Mouse (Mus musculus) T-helper 17 cell (primary cell): ENCODE measurements around the gene Gm20388.

Experiments used
- in situ Hi-C, 2 experiments: fragments of 300-600 bp; cut with MboI, MseI; formaldehyde crosslinking; loops; 1 replicate in 1 of 2; 2 replicates in 1 of 2; pipeline ENCODE4 v1.15.1; 2025; ENCODE audit warnings: high pct_unique_total_duplicates in 2 of 2

Gm20388 gene

GRCm38 (mm10) chr8:122794175-122794454 is 2883.5 kb downstream of the Gm20388 start:
- in situ Hi-C loops = no loop called here

GRCm38 (mm10) chr8:122803906-122804761 is 2893.5 kb downstream of the Gm20388 start:
- in situ Hi-C loops = no loop called here

GRCm38 (mm10) chr8:122805349-122805748 is 2894.7 kb downstream of the Gm20388 start:
- in situ Hi-C loops = no loop called here

DNA sequence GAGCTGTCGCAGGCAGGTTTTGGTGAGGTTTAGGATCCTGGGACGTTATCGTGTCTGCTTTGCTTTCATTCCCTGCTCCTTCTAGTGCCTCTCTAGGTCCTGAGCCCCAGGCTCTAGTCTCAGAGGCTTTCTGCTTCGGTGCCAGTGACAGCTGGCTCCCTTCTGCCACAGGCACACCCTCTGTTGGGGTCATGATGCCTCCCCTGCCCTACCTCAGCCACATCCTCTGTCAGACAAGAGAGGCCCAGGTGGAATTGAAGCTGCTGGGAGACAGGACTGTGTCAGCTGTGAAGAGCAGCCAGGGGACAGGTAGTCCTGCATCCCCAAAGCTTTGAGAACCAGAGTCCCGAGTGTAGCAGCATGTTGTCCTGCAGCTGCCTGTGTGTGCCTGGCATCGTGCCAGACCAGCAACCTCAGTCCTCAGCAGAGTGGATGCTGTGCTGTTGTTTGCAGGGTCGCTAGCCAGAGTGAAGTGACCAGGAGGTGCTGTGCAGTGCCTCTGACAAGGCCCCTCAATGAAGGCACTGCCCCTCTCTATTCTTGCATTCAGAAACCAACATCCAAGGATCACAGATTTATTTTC is 2896.4 kb downstream of the Gm20388 start:
- in situ Hi-C loops = no loop called here

DNA sequence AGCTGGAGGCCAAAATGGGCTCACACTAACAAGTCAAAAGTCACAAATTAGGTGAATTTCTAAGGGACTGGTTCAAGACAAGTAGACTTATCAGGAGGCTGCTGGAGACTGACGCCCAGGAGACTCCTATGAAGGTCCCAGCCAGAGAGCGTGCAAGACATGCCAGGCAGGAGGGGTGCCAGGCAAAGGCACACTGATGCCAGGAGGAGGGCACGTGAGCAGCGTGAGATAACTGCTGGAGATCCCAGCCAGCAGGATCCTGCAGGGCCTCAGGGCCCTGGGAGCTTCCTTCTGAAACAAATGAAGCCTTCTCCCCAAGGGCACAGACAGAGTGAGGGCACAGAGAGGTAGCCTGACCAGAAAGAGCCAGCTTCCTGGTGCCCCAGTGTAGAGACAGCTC is 2897.3 kb downstream of the Gm20388 start:
- in situ Hi-C loops = no loop called here

- in situ Hi-C loops = loop anchor here in 1 of 2 experiments (10.0 kb wide), 1 partner anchor 286 kb away; no protein-coding TSS in a partner anchor
Observed at GRCm38 (mm10) chr8:122810376-122810775, 2899.7 kb downstream of the Gm20388 start.

- in situ Hi-C loops = loop anchor here in 1 of 2 experiments (10.0 kb wide), 1 partner anchor 287 kb away; no protein-coding TSS in a partner anchor
Observed at GRCm38 (mm10) chr8:122811870-122812494, 2901.3 kb downstream of the Gm20388 start.

DNA sequence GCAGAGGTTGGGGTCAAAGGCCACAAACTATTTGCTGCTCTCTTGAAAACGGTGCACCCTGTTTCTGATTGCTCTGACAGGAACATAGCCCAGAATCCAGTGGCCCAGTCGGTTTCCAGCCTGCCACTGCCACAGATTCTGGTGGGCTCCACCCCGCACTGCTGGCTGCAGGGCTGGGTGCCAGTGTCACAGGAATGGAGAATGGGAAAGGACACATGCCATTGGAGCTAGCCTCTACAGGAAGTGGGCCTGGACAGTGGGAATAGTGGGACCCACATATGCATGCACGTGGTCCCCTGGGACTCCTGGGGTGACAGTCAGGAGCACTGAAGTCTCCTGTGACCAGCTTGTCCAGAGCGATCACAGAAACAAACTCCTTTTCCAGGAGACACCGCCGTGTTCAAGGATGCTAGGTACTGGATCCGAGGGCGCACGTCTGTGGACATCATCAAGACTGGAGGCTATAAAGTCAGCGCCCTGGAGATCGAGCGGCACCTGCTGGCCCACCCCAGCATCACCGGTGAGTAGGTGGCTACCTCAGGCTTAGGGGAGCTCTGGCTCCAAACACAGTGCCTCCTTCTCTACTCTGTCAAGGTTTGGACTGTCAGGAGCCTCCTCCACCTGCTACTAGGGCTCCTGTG is 2902.1 kb downstream of the Gm20388 start:
- in situ Hi-C loops = loop anchor here in 1 of 2 experiments (10.0 kb wide), 1 partner anchor 288 kb away; no protein-coding TSS in a partner anchor

DNA sequence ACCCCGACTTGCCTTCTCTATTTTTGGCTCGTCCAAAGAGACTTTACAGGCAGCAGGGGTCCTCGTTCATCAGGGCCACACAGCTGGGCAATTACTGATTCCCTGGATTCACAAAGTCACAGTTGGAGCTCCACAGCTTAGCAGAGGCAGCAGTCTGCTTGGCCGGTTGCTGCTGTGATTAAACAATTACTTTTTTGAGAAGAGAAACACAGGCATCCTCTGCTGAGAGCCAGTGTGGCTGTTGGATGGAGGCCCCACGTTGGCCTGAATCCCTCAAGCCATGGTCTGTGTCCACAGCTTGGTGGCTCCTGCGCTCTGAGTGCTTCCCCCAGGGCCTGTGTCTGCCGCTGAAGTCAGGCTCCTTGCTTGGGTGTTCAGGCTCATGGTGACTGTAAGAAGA is 2904.0 kb downstream of the Gm20388 start:
- in situ Hi-C loops = loop anchor here in 1 of 2 experiments (10.0 kb wide), 1 partner anchor 290 kb away; no protein-coding TSS in a partner anchor

DNA sequence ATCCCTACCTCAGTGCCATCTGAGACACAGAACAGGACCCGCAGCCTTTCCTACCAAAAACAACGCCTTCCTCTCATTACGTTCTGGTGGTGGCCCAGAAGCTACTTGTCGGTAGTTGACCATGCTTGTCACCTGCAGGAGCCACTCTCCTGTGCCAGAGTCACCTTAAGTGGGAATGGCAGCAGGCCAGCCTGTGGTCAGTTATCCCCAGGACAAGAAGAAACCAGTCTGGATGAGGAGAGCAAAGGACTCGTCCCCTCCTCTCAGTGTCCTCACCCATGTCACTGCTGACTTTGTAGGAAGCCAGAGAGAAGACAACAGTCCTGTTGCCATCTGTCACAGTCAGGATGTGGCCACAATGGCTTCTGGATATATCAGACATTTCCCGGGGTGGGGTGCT is 2906.3 kb downstream of the Gm20388 start:
- in situ Hi-C loops = loop anchor here in 1 of 2 experiments (10.0 kb wide), 1 partner anchor 292 kb away; no protein-coding TSS in a partner anchor

DNA sequence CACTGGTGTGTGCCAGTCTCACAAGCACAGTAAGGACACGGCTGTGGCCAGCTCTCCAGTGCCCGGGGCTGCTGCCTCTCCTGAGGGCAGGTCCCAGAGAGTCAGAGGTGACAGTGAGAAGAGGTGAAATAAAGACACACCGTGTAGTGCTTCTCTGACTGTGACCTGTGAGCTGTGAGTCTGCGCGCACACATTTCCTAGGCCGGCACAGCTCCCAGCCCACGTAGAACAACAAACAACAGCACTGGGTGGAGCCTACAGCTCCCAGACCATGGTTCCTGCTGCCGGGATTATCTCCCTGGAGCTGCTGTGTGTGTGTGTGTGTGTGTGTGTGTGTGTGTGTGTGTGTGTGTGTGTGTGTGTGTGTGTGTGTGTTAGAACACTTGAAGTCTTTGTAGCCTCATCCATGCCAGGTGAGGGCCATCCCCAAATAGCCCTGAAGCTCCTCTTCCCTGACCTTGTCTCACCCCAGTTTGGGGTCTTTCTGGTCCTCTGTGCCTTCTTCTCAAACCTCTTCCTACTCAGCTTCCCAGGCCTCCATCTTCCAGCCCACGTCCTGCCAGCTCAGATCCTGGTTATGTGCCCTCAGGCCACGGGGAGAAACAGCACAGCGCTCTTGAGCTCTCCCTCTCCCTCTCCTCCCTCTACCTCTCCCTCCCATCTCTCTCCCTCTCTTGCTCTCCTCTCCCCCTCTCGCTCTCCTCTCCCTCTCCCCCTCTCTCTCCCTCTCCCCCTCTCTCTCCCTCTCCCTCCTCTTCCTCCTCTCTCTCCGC is 2907.3 kb downstream of the Gm20388 start:
- in situ Hi-C loops = loop anchor here in 1 of 2 experiments (10.0 kb wide), 1 partner anchor 293 kb away; no protein-coding TSS in a partner anchor

- in situ Hi-C loops = loop anchor here in 1 of 2 experiments (10.0 kb wide), 1 partner anchor 295 kb away; no protein-coding TSS in a partner anchor
Observed at GRCm38 (mm10) chr8:122819776-122820175, 2909.1 kb downstream of the Gm20388 start.

GRCm38 (mm10) chr8:122824571-122824970 is 2913.9 kb downstream of the Gm20388 start:
- in situ Hi-C loops = no loop called here

DNA sequence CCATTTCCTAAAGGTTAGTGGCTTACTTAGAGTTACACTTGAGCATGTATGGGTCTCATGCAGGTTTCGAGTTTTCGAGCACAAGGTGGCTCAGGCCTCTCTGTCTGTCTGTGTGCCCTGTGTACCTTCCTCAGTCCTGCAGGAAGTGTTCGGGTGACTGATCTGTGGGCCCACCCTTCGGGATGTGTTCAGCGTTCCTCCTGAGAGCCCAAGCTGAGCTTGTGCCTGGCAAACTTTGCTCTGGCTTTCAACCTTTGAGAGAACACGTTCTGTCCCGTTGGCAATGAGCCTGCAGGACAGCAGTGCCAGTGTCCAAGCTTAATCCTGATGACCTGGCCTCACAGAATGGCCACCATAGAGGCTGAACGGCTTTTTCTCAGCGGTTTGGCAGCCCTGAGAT is 2914.3 kb downstream of the Gm20388 start:
- in situ Hi-C loops = loop anchor here in 1 of 2 experiments (5.0 kb wide), 1 partner anchor 148 kb away; no protein-coding TSS in a partner anchor

DNA sequence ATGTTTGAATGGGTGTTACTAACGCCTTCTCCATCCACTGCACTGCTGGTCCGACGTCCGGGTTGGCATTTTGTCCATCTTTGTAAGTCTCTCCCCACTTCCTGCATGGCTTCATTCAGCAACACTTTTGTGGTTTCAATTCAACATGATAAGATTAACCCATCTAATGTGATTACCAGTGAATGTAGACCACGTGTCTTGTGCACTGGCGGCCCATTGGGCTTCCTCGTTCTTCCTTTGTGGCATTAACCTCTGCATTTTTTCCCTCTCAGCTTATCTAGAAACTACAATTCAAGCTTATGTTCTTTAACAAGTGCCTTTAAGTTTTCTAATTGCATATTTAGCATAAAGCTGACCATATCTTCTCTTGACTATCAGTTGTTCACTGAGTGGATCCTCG is 2914.8 kb downstream of the Gm20388 start:
- in situ Hi-C loops = loop anchor here in 1 of 2 experiments (5.0 kb wide), 1 partner anchor 148 kb away; no protein-coding TSS in a partner anchor

DNA sequence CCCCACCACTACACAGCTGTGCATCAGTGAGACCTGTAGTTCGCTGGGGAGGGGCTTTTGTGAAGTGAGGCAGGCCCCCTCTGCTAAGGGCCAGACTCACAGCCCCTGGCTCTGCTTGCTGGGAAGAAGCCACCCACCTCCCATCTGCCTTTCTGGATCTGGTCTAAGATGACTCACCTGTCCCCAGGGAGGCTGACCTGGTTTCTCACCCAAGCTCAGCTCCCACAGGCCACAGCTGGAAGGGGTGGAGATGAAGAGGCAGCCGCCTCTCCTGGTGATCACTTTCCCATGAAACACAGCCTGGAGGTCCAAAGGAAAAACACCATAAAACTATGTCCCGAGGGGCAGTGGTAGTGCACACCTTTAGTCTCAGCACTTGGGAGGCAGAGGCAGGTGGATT is 2918.8 kb downstream of the Gm20388 start:
- in situ Hi-C loops = loop anchor here in 1 of 2 experiments (5.0 kb wide), 1 partner anchor 152 kb away; no protein-coding TSS in a partner anchor

DNA sequence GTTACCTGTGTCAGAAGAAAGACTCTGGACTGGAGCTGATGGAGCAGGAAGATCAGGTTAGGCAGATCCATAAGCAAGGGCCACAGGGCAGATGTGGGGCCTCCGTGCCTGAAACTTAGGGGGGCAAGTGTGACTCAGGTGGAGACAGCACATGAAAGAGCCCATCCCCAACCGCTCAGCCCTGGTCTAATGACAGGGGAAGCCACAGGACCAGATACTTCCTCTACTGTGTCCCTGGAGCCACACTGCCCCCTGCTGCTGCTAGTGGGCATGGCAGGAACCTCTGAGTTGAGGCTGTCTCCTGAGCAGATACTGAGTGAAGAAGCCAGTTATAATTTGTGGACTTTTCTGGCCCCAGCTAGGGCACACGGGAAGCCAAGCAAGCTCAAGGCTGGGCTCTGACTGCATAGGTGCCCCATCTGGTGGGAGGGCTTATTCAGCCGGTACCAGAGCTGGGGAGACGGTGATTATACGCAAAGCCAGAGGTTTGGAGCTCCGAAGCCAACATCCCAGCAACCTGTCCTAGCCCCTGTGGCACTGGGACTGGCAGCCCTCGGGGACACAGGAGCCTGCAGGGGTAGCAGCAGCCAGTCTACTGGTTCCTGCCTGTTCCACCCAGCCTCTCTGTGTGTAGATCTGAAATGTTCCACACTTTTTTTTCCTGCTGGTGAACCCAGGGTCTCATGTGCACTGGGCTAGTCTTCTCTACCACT is 2919.9 kb downstream of the Gm20388 start:
- in situ Hi-C loops = loop anchor here in 1 of 2 experiments (5.0 kb wide), 3 partner anchors 153 to 328 kb away; partner anchors contain the start of gene Pabpn1l

GRCm38 (mm10) chr8:122834416-122834815 is 2923.8 kb downstream of the Gm20388 start:
- in situ Hi-C loops = loop anchor here in 1 of 2 experiments (5.0 kb wide), 3 partner anchors 157 to 332 kb away; partner anchors contain the start of gene Pabpn1l

- in situ Hi-C loops = loop anchor here in 1 of 2 experiments (5.0 kb wide), 3 partner anchors 158 to 333 kb away; partner anchors contain the start of gene Pabpn1l
Observed at GRCm38 (mm10) chr8:122834971-122835370, 2924.3 kb downstream of the Gm20388 start.

DNA sequence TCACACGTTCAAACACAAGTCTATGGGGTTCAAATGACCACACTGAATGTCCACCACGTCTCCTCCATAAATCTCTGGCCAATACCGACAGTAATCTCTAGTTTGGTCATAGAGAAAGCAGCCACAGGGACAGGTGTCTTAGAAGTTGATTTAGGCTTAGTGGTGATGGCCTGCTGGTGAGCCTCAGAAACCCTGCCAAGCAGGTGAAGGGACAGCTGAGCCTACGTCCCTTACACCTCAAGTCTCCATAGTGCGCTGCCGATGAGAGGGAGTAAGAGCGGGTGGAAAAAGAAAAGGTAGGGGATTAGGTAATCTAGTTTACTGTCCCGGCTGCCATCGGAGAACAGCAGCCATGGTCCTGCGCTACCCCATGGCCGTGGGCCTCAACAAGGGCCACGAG is 2925.6 kb downstream of the Gm20388 start:
- in situ Hi-C loops = no loop called here
